20 mouse cellular contexts compared by ENCODE assay signal in the genomic region with DNA sequence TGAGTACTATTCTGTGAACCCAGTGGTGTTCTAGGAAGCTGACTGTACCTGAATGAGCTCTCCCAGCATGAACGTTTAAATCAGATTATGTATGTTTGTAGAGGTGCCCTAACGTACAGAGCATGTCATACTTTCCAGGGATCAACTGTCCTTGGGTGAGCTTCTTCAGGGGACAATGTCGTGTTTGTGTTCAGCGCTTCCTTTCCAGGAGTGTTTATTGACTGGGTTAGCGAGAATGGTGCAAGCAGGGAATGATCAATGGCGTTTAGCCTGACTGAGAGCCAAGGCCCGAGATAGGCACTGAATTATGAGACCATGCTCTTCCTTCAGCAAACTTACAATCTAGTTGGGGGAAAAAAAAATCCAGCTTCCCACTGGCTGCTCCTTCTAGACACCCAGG. TPM values are rescaled to one million over a fixed set of nuclear protein-coding genes. Genes with fewer than 3 reads are reported as not detected.
DNase-seq lines count a peak whose midpoint lies in the region; ATAC-seq and TF ChIP-seq lines count a peak whose summit lies in the region.
"Had no signal": no experiment of that assay in that cellular context is flagged by ENCODE, and none has a peak within 500 bp of the region (broad histone marks: within the 10 kb centered on the region; RNA-seq: fewer than 3 reads in every experiment).

No protein-coding gene starts in this region.

- DNase-seq in hindbrain, embryonic 10.5 days (ENCODE audit: low spot score) = no peak
- peak; percentile 33 for DNase-seq in liver, postnatal 0 days
- no peak for DNase-seq in liver
- DNase-seq: adrenal gland, adult 2 months; adrenal gland, postnatal 10 days; adrenal gland, postnatal 25 days; cerebellum, adult 11 months; cerebellum, adult 18-20 months; cerebellum, adult 8-10 months; cerebellum, adult 9-11 months; cerebellum, postnatal 14 days; cerebellum, postnatal 36 days; embryo, embryonic 11 days had no signal

- no peak overlapping the region for H3K4me2 ChIP-seq in hindbrain, embryonic 13.5 days
- H3K4me2 ChIP-seq in liver, postnatal 0 days (ENCODE audit: low read depth, low read length) = no peak overlapping the region
- H3K4me2 ChIP-seq: embryonic facial prominence, embryonic 13.5 days; embryonic facial prominence, embryonic 15.5 days; forebrain, embryonic 13.5 days; forebrain, embryonic 15.5 days had no signal

- H3K27ac ChIP-seq in hindbrain, embryonic 10.5 days = 0 out of 2 replicates have a peak overlapping the region, but pooled peaks have one; percentile 46
- H3K27ac ChIP-seq in hindbrain, embryonic 13.5 days = no peak overlapping the region
- H3K27ac ChIP-seq in liver, postnatal 0 days (ENCODE audit: low read depth) = peak overlapping the region; percentile 62; the same call in 1 of the 2 replicates
- H3K27ac ChIP-seq: embryonic facial prominence, embryonic 13.5 days; embryonic facial prominence, embryonic 15.5 days; forebrain, embryonic 13.5 days; forebrain, embryonic 15.5 days had no signal

- peaks cover 11% of the 10 kb centered on the region for H3K36me3 ChIP-seq in hindbrain, embryonic 10.5 days
- peaks cover 4% of the 10 kb centered on the region for H3K36me3 ChIP-seq in hindbrain, embryonic 13.5 days
- peaks cover 5% of the 10 kb centered on the region; the same call in 1 of the 2 replicates for H3K36me3 ChIP-seq in liver, postnatal 0 days (replicated peaks; ENCODE audit: insufficient read depth, low read length)
- H3K36me3 ChIP-seq: embryonic facial prominence, embryonic 15.5 days; forebrain, embryonic 15.5 days had no signal

- no peak overlapping the region for H3K9ac ChIP-seq in hindbrain, embryonic 13.5 days
- H3K9ac ChIP-seq in liver, postnatal 0 days (replicated peaks) = no peak overlapping the region
- H3K9ac ChIP-seq: embryonic facial prominence, embryonic 13.5 days; embryonic facial prominence, embryonic 15.5 days; forebrain, embryonic 13.5 days; forebrain, embryonic 15.5 days had no signal

- WGBS in hindbrain, embryonic 10.5 days = 78% methylated on average over 7 of the region's 7 CpGs
- 67% methylated on average over 7 of the region's 7 CpGs for WGBS in hindbrain, embryonic 13.5 days
- WGBS in liver, postnatal 0 days (ENCODE audit: insufficient replicate concordance) = 66% methylated on average over 7 of the region's 7 CpGs

- no peak overlapping the region for H3K4me3 ChIP-seq in hindbrain, embryonic 10.5 days
- H3K4me3 ChIP-seq in hindbrain, embryonic 13.5 days = no peak overlapping the region
- no peak overlapping the region for H3K4me3 ChIP-seq in liver, postnatal 0 days (ENCODE audit: low read depth, low read length)
- H3K4me3 ChIP-seq: embryonic facial prominence, embryonic 13.5 days; embryonic facial prominence, embryonic 15.5 days; erythroblast, embryonic 14.5 days; forebrain, embryonic 13.5 days; forebrain, embryonic 15.5 days had no signal

- ATAC-seq in hindbrain, embryonic 13.5 days (ENCODE audit: low FRiP score) = no peak
- ATAC-seq in liver, postnatal 0 days = peak; percentile 81
- ATAC-seq: forebrain, embryonic 13.5 days; forebrain, embryonic 15.5 days had no signal

- peaks cover 64% of the 10 kb centered on the region for H3K27me3 ChIP-seq in hindbrain, embryonic 10.5 days (ENCODE audit: insufficient read depth, poor library complexity, severe bottlenecking)
- H3K27me3 ChIP-seq in hindbrain, embryonic 13.5 days = no peaks in the 10 kb centered on the region
- no peaks in the 10 kb centered on the region for H3K27me3 ChIP-seq in liver, postnatal 0 days (ENCODE audit: insufficient read depth, low read length)
- H3K27me3 ChIP-seq: embryonic facial prominence, embryonic 15.5 days had no signal

- H3K9me3 ChIP-seq in hindbrain, embryonic 10.5 days = no peaks in the 10 kb centered on the region
- H3K9me3 ChIP-seq in hindbrain, embryonic 13.5 days = no peaks in the 10 kb centered on the region
- no peaks in the 10 kb centered on the region for H3K9me3 ChIP-seq in liver, postnatal 0 days (ENCODE audit: low read length)
- H3K9me3 ChIP-seq: embryonic facial prominence, embryonic 13.5 days; embryonic facial prominence, embryonic 15.5 days; forebrain, embryonic 13.5 days; forebrain, embryonic 15.5 days had no signal

- H3K4me1 ChIP-seq in hindbrain, embryonic 10.5 days (replicated peaks) = peaks cover 65% of the 10 kb centered on the region
- peaks cover 64% of the 10 kb centered on the region for H3K4me1 ChIP-seq in hindbrain, embryonic 13.5 days (replicated peaks)
- H3K4me1 ChIP-seq in liver, postnatal 0 days (ENCODE audit: insufficient read depth) = peaks cover 11% of the 10 kb centered on the region

- no peak for TF ChIP-seq EP300 in liver, postnatal 0 days (IDR thresholded peaks at IDR 0.05; ENCODE audit: low read depth)

- no peak for TF ChIP-seq CTCF in liver, postnatal 0 days (IDR thresholded peaks at IDR 0.05; ENCODE audit: low read depth)

RNA-seq across cellular contexts. Expression of a gene that starts 35.1 kb away (rescaled TPM):
- polyA plus RNA-seq in hindbrain, embryonic 10.5 days (2016; fragmentation: Nextera tagmentation; extraction: Ambion mirVana) = 0.68 and 6.8 TPM in 2 replicates
- 18.5 and 25.5 TPM in 2 replicates for polyA plus RNA-seq in hindbrain, embryonic 13.5 days (2015; fragmentation: Nextera tagmentation; extraction: Ambion mirVana)
- not detected in 2 replicates for polyA plus RNA-seq in liver, postnatal 0 days (2015; fragmentation: Nextera tagmentation; extraction: Ambion mirVana)
- polyA plus RNA-seq: C2C12; embryonic facial prominence, embryonic 15.5 days had no signal
